Mouse (Mus musculus) olfactory bulb, adult 2 months (tissue): Measurements from ENCODE around the gene Atl2. TPM values are rescaled to one million over a fixed set of nuclear protein-coding genes. Genes with fewer than 3 reads are reported as not detected.

Experiments
- H3K27ac ChIP-seq: fragments of 200-500 bp; 2 replicates; pipeline ENCODE4 v1.5.1; 2012; ENCODE audit warnings: low read depth, low read length; ENCODE audit not compliant: insufficient read depth
- H3K4me1 ChIP-seq: fragments of 200-500 bp; 2 replicates; pipeline ENCODE4 v1.6.1; 2012; ENCODE audit warnings: low read length; ENCODE audit not compliant: control insufficient read depth, insufficient read depth
- H3K4me3 ChIP-seq: fragments of 200-500 bp; 2 replicates; pipeline ENCODE4 v1.5.1; 2012; ENCODE audit warnings: mild to moderate bottlenecking, low read depth, low read length, moderate library complexity; ENCODE audit not compliant: insufficient read depth
- CTCF ChIP-seq: fragments of 200-500 bp; IDR thresholded peaks from 2 replicates; pipeline ENCODE4 v1.5.1; 2012; ENCODE audit warnings: low read depth, mild to moderate bottlenecking, low read length, moderate library complexity; ENCODE audit not compliant: insufficient read depth
- POLR2A ChIP-seq: fragments of 200-500 bp; IDR thresholded peaks from 2 replicates; pipeline ENCODE4 v1.6.1; 2012; ENCODE audit warnings: mild to moderate bottlenecking, low read depth, low read length, moderate library complexity; ENCODE audit not compliant: insufficient read depth
- WGBS: fragments of 180-500 bp; shearing (Covaris S2); methylation state at CpG from one replicate; pipeline ENCODE4 v1.1.7; 2018; 5-methylcytosine and 5-hydroxymethylcytosine counted together
- polyA plus RNA-seq: library from polyadenylated mRNA; stranded (reverse); fragments of >200 nt; gene quantifications from 2 replicates; pipeline ENCODE4 v1.2.4, GENCODE M21; 2012; ENCODE audit warnings: low replicate concordance; ENCODE audit not compliant: missing spikeins, insufficient read depth, insufficient read length

The Atl2 gene
- polyA plus RNA-seq, 1 experiment = not detected

GRCm38 (mm10) chr17:79925865-79926421, 30.0 kb upstream of the Atl2 start:
- Histone ChIP-seq H3K4me1 (no peaks in the 10 kb centered on the region), H3K4me3 (no peak overlapping the region), H3K27ac (no peak overlapping the region)
- WGBS = 95% methylated on average over 11 of the region's 11 CpGs
- TF ChIP-seq CTCF = no peak
- no peak for TF ChIP-seq POLR2A

- Histone ChIP-seq H3K4me3 (no peak overlapping the region), H3K27ac (no peak overlapping the region), H3K4me1 (peaks cover 8% of the 10 kb centered on the region)
- TF ChIP-seq CTCF (no peak), POLR2A (no peak)
- 48% methylated on average over 2 of the region's 2 CpGs for WGBS
Measured at GRCm38 (mm10) chr17:79920355-79920754, 24.4 kb upstream of the Atl2 start.

GRCm38 (mm10) chr17:79919566-79920350, 23.8 kb upstream of the Atl2 start:
- Histone ChIP-seq H3K4me1 (peaks cover 8% of the 10 kb centered on the region), H3K27ac (no peak overlapping the region), H3K4me3 (no peak overlapping the region)
- no peak for TF ChIP-seq POLR2A
- no peak for TF ChIP-seq CTCF
- 52% methylated on average over 15 of the region's 15 CpGs for WGBS

- Histone ChIP-seq H3K4me1 (peaks cover 8% of the 10 kb centered on the region), H3K4me3 (no peak overlapping the region), H3K27ac (no peak overlapping the region)
- WGBS = 58% methylated on average over 9 of the region's 9 CpGs
- TF ChIP-seq POLR2A (no peak), CTCF (no peak)
Measured at GRCm38 (mm10) chr17:79918484-79919004, 22.6 kb upstream of the Atl2 start.

- 92% methylated on average over 9 of the region's 9 CpGs for WGBS
- Histone ChIP-seq H3K27ac (no peak overlapping the region), H3K4me1 (peaks cover 8% of the 10 kb centered on the region), H3K4me3 (no peak overlapping the region)
- TF ChIP-seq CTCF (no peak), POLR2A (no peak)
Measured at GRCm38 (mm10) chr17:79916996-79917395, 21.1 kb upstream of the Atl2 start.

- Histone ChIP-seq H3K4me3 (no peak overlapping the region), H3K27ac (no peak overlapping the region), H3K4me1 (no peaks in the 10 kb centered on the region)
- TF ChIP-seq CTCF = no peak
- no peak for TF ChIP-seq POLR2A
- WGBS = 82% methylated on average over 2 of the region's 2 CpGs
Measured at GRCm38 (mm10) chr17:79912174-79912573, 16.3 kb upstream of the Atl2 start.

- H3K4me3 ChIP-seq = no peak overlapping the region
- TF ChIP-seq CTCF = no peak
- TF ChIP-seq POLR2A = no peak
Measured at GRCm38 (mm10) chr17:79911718-79912117, 15.8 kb upstream of the Atl2 start.

GRCm38 (mm10) chr17:79909571-79909970, 13.6 kb upstream of the Atl2 start:
- 92% methylated on average over 12 of the region's 12 CpGs for WGBS

More at GRCm38 (mm10) chr17:79911718-79912117, 15.8 kb upstream of the Atl2 start:
- H3K4me1 ChIP-seq = no peaks in the 10 kb centered on the region
- WGBS = 92% methylated on average over 3 of the region's 3 CpGs
- no peak overlapping the region for H3K27ac ChIP-seq

GRCm38 (mm10) chr17:79907698-79908097, 11.8 kb upstream of the Atl2 start:
- H3K27ac ChIP-seq = no peak overlapping the region
- H3K4me1 ChIP-seq = no peaks in the 10 kb centered on the region
- 73% methylated on average over 4 of the region's 4 CpGs for WGBS
- no peak overlapping the region for H3K4me3 ChIP-seq
- TF ChIP-seq POLR2A (no peak), CTCF (no peak)

More at GRCm38 (mm10) chr17:79909571-79909970, 13.6 kb upstream of the Atl2 start:
- Histone ChIP-seq H3K4me3 (no peak overlapping the region), H3K4me1 (no peaks in the 10 kb centered on the region), H3K27ac (no peak overlapping the region)
- no peak for TF ChIP-seq CTCF
- no peak for TF ChIP-seq POLR2A
